Mouse (Mus musculus) midbrain, embryonic 10.5 days (tissue): ENCODE measurements around the gene Vmn2r86. TPM values are rescaled to one million over a fixed set of nuclear protein-coding genes. Genes with fewer than 3 reads are reported as not detected.

ENCODE experiments used
- polyA plus RNA-seq: library from polyadenylated mRNA; unstranded; fragments of >200 nt; fragmentation: Nextera tagmentation; extraction: Ambion mirVana; gene quantifications from 2 replicates; pipeline ENCODE4 v1.2.1, GENCODE M21; 2016

The Vmn2r86 gene
- polyA plus RNA-seq, 1 experiment from 2014 or later, result not detected

Other genes starting within 250 kb of the Vmn2r86 start
- not detected in 2 replicates for gene Olfr827, start 241.6 kb downstream of the Vmn2r86 start, polyA plus RNA-seq
- gene Neurod4, start 175.8 kb downstream of the Vmn2r86 start, polyA plus RNA-seq, result 13.4 and 16.0 TPM in 2 replicates
- gene Tespa1, start 133.2 kb downstream of the Vmn2r86 start, polyA plus RNA-seq, result not detected in 2 replicates
- gene Vmn2r84, start 61.7 kb downstream of the Vmn2r86 start, polyA plus RNA-seq, result not detected in 2 replicates
- gene Vmn2r85, start 26.3 kb downstream of the Vmn2r86 start, polyA plus RNA-seq, result not detected in 2 replicates
- gene Vmn2r87, start 41.3 kb upstream of the Vmn2r86 start, polyA plus RNA-seq, result 0.05 TPM in 1 of 2 replicates, not detected in the other